Mouse (Mus musculus): ENCODE data around the gene Tmem26. TPM values are rescaled to one million over a fixed set of nuclear protein-coding genes. Genes with fewer than 3 reads are reported as not detected.
A peak's percentile ranks its signal among the peaks of the same experiment; 100 is the strongest.
"Not testable (repeated sequence)": the region's sequence is repeated elsewhere in the genome, so short reads cannot be mapped to it uniquely, and the experiment has no call there.

Tmem26 gene
- total RNA-seq, 2 experiments from 2014 or later, result 0.70 to 0.84 TPM

DNA sequence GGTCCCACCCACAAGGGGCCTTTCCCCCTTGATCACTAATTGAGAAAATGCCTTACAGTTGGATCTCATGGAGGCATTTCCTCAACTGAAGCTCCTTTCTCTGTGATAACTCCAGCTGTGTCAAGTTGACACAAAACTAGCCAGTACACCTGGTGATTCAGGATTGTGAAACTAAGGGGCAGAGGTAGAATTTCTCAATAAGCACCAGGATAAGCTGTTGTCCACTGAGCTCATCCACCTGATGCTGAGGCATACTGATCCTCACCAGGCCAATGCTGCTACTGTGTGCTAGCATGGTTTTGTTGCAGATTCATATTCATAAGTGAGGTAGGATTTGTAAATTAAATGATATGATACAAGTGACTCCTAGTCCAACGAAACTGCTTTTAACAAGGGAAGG, 15.5 kb downstream of the Tmem26 start:
- intact Hi-C loops (cut with DNase I; ENCODE audit: low total_unique reads); DNase-seq: not testable (repeated sequence)

DNA sequence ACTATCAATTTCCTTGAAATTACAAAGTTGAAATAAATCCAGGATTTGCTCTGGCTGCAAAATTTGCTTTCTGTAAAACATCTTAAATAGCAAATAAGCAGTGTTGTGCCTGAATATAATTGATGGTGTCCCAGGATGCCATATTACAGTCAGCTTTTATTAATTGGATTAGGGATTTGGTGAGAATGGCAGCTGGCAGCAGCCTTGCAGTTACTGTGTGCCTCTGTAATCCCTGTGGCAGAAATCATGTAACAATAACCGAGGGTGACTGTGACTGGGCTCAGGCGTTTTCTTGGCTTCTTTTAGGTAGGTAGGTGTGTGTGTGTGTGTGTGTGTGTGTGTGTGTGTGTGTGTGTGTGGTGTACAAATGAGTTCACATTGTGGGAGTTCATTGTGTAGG, 16.8 kb downstream of the Tmem26 start:
- intact Hi-C loops (cut with DNase I; ENCODE audit: low total_unique reads), result no loop called here

DNA sequence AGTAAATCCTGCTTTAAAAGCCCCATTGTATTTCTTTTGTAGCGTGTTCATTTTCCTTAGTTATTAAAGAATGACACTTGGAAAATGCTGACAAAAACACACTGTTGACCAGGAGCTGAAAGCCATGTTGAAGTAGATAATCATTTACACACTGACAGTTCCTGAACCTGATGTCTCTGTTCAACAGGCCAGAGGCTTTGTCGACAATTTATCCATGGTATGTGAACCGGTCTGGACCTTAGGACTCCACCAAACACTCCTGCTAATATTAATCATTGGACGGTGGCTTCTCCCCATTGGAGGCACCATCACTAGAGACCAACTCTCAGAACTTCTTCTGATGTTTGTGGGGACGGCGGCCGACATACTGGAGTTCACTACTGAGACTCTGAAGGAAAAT, 27.5 kb downstream of the Tmem26 start:
- DNase-seq, result no peak
- intact Hi-C loops (cut with DNase I; ENCODE audit: low total_unique reads), result no loop called here

More for the DNA sequence above, 16.8 kb downstream of the Tmem26 start:
- DNase-seq, result no peak

- peak; percentile 5 for DNase-seq
- intact Hi-C loops (cut with DNase I; ENCODE audit: low total_unique reads), result no loop called here
Measured at GRCm38 (mm10) chr10:68759238-68759637, 35.8 kb downstream of the Tmem26 start.

GRCm38 (mm10) chr10:68759789-68760188, 36.3 kb downstream of the Tmem26 start:
- no peak for DNase-seq
- intact Hi-C loops (cut with DNase I; ENCODE audit: low total_unique reads), result no loop called here

DNA sequence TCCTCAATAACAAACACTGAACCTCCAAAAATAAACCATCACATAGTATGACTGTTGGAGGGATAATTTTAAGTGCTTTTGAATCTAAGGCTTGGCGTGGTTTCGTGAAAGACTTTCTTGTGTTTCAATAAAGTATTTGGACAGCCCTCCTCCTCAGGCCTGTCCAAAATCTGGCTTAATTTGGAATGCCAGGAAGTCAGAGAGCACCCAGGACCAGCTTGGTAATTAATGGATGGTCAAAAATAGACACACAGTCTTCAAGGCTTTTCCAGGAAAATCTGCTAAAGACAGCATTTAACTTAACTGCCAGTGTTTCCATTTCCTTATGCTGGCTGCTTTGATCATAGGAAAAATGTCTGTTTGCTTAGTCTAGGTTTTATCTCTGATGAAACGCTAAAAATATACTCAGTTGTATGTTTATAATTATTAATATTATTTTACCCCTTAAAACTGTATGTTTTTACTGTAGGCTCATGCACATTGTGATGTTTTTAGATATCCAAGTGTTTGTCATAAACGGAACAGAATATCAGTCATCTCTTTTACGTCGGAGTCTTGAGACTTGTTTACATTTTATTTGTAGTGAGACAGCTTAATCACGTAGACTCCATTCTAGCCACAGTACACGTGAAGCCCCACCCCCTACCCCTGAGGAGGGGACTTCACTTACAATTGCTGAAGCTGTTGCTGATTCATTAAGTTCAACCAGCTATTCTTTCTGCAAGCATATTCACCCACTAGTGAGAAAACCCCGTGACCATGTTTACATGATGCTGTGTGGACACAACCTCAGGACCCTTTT, 57.8 kb downstream of the Tmem26 start:
- no peak for DNase-seq
- intact Hi-C loops (cut with DNase I; ENCODE audit: low total_unique reads), result no loop called here

- intact Hi-C loops (cut with DNase I; ENCODE audit: low total_unique reads), result no loop called here
- DNase-seq, result no peak
Measured at GRCm38 (mm10) chr10:68782724-68783123, 59.3 kb downstream of the Tmem26 start.

DNA sequence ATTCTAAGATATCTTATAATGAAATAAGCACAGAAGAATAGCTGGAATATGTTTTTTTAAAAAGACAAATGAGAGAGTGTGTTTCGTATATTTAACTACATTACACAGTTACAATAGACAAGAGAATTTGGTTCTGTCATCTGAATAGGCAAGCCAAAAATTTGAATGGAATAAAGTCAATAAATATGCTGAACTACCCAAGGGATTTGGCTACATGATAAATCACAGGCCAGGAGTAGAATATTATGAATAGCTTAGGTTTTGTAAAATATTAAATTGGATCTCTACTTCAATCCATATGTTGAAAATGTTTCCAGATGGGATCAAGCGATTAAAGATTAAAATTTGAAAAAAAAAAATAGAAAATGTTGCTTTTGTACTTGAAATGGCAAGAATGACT, 60.4 kb downstream of the Tmem26 start:
- DNase-seq, result no peak
- intact Hi-C loops (cut with DNase I; ENCODE audit: low total_unique reads), result no loop called here

DNA sequence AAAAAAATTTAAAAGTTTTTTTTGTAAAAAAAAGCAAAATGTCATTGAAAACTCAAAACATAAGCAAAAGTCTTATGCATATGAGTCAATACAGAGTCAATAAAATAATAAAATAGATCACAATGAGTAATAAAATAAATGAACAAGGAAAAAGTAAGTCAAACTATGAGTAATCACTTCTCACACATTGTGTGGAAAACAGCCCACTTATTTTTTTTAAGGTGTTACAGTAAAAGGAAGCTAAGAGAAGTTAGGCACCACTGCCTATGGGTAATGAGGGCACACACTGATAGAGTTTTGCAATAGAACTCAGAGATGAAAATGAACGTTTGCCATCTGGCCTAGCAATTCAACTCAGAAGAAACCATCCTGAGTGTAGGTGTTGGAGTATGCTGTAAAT, 61.0 kb downstream of the Tmem26 start:
- intact Hi-C loops (cut with DNase I; ENCODE audit: low total_unique reads), result no loop called here
- DNase-seq, result no peak

DNA sequence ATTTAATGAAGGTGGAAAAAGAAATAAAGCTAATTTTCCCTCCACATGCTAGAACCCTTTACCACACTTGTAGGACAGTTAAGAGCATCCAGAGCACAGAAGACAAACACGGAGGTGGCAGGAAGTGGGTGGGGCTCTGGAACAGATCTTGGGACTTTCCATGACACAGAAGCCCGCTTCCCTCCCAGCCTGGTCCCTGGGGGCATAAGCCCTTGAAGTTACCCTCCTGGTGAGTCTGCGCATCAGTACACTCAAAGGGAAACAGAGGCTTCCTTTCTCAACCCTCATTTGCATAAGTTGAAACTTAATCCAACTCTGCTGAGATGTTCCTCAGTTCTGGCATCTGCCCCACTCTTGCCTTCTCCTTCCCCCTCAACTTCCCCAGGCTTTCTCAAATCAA, 72.0 kb downstream of the Tmem26 start:
- peak; percentile 26 for DNase-seq
- intact Hi-C loops (cut with DNase I; ENCODE audit: low total_unique reads), result no loop called here

DNA sequence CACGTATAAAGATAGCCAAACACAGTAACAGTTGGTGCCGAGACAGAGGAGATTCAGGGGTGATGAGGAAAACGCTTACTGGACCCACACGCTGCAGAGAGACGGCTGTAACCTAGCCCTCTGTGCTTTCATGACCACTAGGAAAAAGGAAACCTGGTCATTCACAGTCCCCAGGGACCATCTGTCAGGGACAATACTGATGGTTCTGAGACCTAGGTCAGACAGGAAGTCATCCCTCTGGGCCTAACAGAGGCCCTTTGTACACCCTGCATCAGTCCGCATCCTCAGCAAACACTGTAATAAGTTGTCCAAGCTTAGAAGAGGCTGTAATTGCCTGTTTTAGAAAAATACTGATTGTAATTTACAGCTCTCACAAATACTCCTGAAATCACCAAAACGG, 76.4 kb downstream of the Tmem26 start:
- intact Hi-C loops (cut with DNase I; ENCODE audit: low total_unique reads), result no loop called here
- no peak for DNase-seq

DNA sequence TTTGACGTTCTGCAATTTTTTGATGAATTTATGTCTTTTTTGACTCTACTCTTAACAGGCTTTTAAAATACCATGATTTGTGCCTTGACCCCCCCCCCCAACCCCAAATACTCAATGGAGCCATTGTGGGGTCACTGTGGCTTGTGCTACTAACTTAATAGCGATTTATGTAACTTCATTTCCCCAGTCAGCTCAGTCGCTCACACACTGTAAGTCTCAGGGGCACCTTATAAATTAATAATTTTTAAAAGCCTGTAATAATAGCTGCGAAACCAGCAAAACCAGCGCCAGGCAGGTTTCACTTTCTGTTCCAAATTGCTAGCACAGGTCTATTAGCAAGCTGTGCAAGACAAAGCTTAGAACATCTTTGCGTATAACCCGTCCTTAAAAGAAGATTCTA, 76.9 kb downstream of the Tmem26 start:
- DNase-seq, result no peak
- intact Hi-C loops (cut with DNase I; ENCODE audit: low total_unique reads), result no loop called here

- intact Hi-C loops (cut with DNase I; ENCODE audit: low total_unique reads), result no loop called here
- DNase-seq, result no peak
Measured at GRCm38 (mm10) chr10:68806328-68806727, 82.9 kb downstream of the Tmem26 start.

DNA sequence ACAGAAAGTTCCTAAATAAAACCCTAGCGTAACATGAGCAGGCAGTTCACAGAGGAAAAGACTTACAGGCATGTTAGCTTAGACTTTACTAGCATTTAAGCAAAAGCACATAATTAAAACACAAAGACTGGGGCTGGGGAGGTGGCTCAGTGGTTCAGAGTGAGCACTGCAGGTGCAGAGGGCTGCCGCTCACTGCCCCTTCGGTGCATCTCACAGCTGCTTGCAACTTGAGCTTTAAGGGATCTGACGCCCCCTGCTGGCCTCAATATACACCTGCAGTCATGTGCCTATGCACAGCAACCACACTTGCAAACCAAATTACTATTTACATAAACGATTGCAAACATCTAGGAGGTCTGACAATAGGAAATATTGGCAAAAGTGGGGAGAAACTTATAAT, 87.5 kb downstream of the Tmem26 start:
- DNase-seq, result no peak
- intact Hi-C loops (cut with DNase I; ENCODE audit: low total_unique reads), result no loop called here

GRCm38 (mm10) chr10:68812699-68813098, 89.3 kb downstream of the Tmem26 start:
- intact Hi-C loops (cut with DNase I; ENCODE audit: low total_unique reads), result no loop called here
- no peak for DNase-seq

- no peak for DNase-seq
- intact Hi-C loops (cut with DNase I; ENCODE audit: low total_unique reads), result no loop called here
Measured at GRCm38 (mm10) chr10:68817281-68817680, 93.8 kb downstream of the Tmem26 start.

DNA sequence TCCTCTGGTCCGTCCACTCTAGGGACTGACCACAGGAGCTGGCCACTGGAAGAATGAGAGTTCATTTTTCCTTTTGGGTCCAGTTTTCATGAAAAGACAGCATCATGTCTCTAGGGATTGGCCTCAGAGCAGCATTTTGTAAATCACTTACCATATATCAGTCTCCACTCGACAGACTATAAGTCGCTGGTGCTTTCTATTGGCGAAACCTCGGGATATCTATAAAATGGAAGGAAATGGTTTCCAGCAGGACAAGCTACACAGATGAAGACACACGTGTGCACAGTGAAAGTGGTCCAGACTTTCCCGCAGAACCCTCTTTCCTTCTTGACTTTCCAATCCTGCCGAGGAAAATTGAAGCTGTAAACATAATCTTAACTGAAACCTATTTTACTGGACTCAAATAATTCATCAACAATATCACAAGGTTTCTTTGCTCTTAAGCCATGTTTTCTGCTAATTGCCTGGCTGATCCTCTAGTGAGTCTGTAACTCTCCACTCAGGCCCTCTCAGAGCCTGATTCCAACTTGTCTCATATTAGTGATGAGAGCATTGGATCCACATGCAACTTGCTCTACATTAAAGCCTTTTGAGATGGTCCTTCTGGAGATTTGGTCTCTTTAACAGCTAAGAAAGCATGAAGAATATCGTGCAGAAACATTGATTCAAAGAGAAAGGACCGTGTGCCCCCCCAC, 94.8 kb downstream of the Tmem26 start:
- intact Hi-C loops (cut with DNase I; ENCODE audit: low total_unique reads), result no loop called here
- DNase-seq, result no peak

- intact Hi-C loops (cut with DNase I; ENCODE audit: low total_unique reads), result no loop called here
- no peak for DNase-seq
Measured at GRCm38 (mm10) chr10:68824519-68824918, 101.1 kb downstream of the Tmem26 start.
